Mouse (Mus musculus) 3T3-L1 (cell line): ENCODE measurements around the gene Fgfr1op2.
"Not testable (repeated sequence)": the region's sequence is repeated elsewhere in the genome, so short reads cannot be mapped to it uniquely, and the experiment has no call there.

Experiments used
- DNase-seq: peaks from one replicate; pipeline ENCODE4 v3.0.0-alpha.2; 2015; ENCODE audit warnings: low read depth, low spot score

Gene Fgfr1op2

DNA sequence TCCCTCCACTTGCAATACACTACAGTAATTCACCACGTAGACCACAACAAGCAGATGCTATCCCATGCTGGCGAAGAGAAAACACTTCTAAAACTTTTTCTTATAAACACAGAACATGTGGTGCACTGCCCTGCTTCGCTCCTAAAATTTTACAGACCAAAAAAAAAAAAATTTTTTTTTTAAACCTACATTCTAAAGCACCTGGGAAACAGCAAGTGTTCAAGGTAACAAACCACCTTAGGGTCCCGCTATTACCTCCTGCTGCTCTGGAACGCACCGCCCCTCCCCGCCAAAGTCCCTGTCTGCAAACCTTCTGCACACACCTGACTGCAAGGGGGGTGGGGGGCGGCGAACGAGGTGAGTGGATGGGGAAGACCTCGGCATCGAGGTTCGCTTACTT lies at the start of gene Fgfr1op2:
Gene Fgfr1op2, plus strand, starts transcription at position 301 of the 400 bp plus-strand sequence.
- DNase-seq, result peak; percentile 21

DNA sequence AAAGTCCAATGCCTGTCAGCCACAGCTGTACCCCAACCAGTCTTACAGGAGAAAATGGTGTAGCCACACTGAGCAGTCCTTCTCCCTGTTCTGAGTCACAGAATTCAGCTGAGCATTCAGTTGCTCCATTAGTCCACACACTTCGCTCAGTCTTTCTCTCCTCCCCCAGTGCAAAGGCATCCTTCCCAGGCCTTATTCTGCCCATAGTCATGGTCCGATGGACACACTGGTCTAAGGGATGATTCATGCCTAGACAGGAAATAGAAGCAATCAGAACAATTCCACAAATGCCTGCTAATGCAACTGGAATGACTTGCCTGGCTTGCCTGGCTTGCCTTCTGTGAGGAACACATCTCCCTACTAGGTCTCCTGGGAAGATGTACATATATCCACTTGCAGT lies 49.5 kb upstream of the Fgfr1op2 start:
- peak; percentile 89 for DNase-seq

DNA sequence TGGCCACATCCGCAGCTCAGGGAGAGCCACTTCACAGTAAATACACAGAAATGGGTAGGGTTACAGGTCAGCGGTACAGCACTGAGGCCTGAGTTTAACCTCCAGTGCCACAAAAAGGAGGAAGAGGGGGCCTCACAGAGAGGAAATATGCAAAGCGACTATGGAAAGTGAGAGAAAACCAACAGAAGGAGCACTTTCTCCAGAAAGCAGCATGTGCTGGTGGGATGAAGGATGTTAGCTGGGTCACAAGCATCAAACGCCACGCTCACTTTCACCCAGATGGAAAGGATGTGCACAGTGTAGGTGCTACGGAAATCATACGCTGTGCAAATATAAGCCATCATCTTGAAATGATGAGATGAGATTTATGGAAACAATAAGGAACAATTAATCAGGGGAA lies 46.6 kb upstream of the Fgfr1op2 start:
- no peak for DNase-seq

DNA sequence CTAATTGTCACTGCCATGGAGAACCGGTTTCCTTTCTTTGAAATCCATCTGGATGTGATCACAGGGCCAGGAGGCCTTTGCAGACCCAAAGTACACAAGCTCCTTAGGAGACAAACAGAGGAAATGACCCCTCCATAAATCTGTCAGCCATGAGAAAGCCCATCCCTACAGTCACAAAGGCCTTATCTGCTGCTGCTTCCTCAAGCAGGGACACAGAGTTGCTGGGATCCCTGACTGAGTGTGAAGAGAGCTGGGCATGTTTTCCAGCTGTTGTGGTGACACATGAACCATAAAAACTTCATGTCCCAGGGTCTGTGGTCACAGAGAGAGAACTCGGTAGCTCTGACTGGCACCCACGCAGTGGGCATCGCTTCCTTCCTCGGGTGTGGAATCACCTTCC lies 46.2 kb upstream of the Fgfr1op2 start:
- no peak for DNase-seq

DNA sequence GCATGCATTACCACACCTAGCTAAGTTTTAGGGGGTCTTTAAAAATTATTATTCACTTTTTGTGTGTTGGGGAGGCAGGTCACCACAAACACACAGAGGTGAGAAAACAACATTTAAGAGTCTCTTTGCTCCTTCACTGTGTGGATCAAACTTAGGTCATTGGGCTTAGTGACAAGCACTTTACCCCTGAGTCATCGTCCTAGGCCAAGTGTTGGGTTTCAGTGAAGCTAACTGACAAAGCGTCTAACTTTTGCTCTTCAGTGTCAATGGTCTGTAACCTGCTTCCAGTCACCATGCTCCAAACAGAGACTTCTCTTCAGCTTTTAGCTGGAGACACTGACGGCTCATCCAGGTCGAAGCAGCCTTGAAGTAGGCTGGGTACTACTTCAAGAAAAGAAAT lies 43.9 kb upstream of the Fgfr1op2 start:
- DNase-seq, result peak; percentile 55

DNA sequence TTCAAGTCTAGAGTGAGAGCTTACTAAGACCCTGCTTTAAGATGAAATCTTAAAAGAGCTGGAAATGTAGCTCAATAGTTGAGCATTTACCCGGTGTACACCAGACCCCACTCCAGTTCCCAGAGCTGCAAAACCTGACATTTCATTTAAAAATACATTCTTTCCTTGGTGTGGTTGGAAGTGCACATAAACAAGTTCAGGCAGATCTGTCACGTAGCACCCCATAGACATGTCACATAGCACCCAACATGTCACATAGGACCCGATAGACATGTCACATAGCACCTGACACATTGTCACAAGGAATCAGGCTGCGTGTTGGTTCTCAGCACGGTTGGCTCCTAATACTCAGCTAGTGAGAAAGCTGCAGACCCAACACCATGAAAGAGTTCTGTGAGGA lies 41.5 kb upstream of the Fgfr1op2 start:
- no peak for DNase-seq

DNA sequence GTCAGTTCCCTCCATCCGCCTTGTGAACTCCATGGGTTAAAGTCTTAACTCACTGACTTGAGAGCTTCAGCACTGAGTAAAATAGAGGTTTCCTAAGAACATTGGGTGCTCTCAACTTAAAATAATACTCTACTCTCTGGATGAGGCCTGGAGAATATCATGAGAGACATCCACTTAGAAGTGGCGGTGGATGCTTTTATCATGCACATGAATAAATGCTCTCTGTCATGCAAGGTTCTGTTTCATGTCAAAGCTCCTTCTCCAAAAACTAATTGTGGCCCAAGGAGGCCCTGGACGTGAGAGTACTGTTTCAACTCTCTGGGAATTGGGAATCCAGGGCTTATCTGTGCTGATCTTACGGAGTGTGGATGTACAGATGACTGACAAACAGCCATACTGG lies 39.9 kb upstream of the Fgfr1op2 start:
- no peak for DNase-seq

DNA sequence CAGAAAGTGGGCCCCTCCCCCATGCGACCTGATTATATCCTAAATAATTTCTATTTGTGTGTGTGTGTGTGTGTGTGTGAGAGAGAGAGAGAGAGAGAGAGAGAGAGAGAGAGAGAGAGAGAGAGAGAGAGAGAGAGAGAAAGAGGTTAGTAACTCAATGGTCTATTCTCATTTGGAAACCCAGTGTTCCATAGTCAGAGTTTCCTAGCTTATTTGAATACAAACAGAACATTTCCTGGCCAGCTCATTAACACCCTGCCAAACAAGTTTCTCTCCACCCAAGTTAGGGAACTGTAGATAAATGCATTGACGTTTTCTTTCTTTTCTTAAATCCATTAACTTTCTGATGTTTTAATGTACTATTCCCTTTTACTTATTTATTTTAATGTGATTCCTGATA lies 38.9 kb upstream of the Fgfr1op2 start:
- no peak for DNase-seq

DNA sequence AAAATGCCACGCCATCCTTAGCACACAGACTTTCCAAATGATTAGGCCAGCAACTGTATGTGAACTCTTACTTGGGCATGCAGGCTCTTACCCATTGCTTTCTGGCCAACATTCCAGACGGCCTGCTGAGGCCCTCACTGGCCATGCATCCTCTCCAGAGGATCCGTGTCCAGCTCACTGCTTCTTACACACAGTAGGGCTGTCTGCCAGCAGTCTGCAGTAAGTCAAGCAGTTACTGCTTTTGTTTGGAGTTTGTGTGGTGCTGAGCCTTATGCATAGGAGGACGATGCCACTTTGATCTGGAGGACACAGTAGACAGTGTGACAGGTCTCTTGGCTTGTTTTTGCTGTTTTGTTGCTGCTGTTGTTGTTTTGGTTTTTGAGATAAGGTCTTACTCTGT lies 38.3 kb upstream of the Fgfr1op2 start:
- peak; percentile 30 for DNase-seq

DNA sequence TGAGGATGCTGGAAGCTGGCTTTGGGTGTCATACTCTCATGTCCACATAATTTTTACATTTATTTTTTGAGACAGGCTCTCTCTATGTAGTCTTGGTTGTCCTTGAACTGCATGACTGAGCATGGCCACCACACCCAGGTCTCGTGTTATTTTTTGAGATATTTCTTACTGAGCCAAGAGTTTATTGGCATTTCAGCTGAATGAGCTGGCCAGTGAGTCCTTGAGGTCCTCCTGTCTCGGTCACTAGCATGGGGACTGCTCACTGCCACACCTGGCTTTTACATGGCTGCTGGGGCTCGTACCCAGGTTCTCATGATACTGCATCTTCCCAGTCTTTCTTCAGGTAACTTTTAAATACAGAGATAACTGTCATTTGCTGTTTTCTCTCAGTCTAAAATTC lies 36.6 kb upstream of the Fgfr1op2 start:
- DNase-seq, result no peak

DNA sequence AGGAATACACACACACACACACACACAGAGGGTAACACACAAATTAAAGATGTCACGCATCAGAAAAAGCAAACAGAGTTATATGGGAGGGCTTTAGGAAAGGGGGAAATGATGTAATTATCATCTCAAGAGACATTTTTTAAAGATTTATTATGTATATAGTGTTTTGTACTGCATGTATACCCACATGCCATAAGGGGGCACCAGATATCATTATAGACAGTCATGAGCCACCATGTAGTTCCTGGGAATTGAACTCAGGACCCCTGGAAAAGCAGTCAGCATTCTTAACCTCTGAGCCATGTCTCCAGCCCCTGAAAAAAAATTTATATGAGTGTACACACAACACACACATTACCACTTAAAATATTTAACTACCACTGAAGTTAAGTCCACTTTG lies 32.4 kb upstream of the Fgfr1op2 start:
- DNase-seq, result peak; percentile 59

DNA sequence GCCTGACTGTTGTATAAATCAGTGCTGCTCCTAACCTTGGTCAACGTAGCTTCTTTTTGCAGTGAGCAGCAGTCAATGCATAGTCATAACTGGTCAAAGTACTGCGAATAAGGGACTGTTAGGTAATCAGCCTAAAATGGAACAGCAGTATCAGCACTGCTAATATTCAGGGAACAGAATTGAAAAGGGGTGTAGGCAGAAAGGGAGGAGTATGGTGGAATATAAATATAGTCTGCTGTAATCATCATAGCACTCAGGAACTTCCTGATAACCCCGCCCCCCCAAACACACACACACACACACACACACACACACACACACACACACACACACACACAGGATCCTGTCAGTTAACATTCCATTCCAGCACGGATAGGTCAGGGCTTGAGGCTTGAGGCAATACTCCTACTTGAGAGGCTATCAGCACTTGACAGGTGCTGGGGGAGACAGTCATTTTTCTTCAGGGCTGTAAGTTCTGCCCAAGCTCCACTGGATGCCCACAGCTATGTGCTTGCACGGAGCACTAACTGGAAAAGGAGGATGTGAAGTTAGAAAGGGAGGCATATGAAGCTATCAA lies 31.6 kb upstream of the Fgfr1op2 start:
- no peak for DNase-seq

DNA sequence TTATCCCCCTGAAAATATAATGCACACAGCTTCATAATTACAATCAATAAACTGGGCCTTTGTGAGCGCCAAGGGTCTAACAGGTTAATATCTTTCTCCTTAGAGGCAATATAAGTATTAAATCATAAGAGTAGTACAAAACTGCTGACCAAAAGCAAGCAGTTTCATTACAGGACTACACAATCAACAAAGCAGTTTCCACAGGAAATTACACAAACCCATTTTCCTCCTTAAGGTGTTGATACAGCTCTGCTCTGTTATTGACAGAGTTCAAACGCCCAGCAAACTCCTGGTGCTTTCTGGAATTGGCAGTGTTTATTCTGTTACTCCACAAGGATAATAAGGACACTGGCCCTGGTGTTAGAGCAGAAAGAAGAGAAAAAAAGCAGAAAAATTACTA lies 26.6 kb upstream of the Fgfr1op2 start:
- no peak for DNase-seq

DNA sequence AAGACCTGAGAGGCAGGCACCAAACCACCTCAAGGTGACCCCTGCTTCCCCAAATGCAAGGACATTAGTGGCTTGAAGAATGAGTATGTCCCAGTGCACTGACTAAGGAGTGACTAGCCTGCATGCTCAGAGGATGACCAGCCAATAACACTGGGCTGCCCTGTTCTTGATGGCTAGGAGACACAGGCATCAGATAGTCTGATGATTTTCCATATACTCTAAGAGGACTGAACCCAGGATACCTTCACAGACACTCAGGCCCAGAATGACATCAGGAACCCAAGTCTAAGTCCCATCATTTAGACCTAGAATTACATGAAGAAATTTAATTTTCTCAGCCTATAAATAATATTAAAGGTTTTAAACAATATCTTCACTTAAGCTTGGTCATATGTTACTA lies 25.7 kb upstream of the Fgfr1op2 start:
- DNase-seq, result no peak

DNA sequence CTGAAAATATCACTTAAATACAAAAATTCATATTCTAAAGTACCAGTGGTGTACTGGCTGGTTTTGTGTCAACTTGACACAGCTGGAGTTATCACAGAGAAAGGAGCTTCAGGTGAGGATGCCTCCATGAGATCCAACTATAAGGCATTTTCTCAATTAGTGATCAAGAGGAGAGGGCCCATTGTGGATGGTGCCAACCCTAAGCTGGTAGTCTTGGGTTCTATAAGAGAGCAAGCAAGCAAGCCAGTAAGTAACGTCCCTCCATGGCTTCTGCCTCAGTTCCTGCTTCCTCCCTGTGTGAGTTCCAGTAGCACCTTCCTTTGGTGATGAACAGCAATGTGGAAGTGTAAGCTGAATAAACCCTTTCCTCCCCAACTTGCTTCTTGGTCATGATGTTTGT lies 14.5 kb upstream of the Fgfr1op2 start:
- DNase-seq, result not testable (repeated sequence)

DNA sequence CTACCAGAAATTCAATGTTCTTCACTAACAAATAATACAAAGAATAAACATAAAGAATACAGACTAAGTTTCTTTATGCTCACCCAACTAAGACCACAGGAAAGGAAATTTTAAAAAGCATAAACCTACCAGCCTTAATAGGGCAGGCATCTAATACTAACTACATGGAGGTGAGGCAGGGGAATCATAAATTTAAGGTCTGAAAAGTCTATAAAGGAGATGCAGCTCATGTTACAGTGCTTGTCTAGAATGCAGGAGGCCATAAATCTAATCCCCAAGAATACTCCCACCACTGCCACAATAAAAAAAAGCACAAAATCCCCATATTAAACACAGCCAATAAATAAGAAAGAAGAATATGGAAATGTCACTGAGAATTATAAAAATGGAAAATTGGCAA lies 4.9 kb upstream of the Fgfr1op2 start:
- DNase-seq, result no peak

DNA sequence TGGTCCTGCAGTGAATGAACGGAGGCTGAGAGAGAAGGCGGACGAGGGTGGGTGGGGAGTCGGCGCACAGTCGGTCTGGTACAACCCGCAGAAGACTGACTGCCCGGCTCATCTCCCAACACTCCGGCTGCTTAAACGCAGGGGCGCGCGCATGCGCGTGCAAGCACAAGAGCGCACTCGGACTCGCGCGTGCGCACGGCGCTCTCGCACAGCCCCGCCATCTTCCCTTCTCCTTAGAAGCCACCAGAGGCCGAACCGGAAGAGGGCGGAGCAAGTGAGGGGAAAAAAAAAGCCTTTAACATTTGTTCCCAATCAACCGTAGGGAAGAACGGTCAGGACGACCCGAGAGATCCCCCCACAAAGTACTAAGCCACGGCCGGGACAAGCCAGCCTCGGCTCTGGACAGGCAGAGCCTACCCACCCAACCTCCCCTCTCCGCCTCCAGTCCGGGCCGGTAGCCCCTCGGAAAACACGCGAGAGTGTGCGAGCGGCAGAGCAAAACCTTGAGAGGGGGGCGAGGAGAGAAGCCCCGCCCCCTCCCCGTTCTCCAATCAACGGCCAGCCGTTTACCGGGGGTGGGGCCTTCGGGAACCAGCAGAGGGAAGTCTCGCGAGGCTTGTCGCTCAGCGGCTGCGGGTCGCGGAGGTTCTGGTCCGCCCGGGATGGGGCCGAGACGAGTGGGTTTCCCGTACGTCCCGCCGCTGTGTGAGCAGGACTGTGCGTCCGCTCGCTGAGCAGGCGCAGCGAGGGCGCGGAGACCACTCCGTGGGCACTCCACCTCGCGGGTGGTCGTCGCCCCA lies 507 bp downstream of the Fgfr1op2 start, which contains the start of gene Ints13:
Gene Ints13, minus strand, starts transcription at position 526 of the 800 bp plus-strand sequence.
- DNase-seq, result peak; percentile 99

DNA sequence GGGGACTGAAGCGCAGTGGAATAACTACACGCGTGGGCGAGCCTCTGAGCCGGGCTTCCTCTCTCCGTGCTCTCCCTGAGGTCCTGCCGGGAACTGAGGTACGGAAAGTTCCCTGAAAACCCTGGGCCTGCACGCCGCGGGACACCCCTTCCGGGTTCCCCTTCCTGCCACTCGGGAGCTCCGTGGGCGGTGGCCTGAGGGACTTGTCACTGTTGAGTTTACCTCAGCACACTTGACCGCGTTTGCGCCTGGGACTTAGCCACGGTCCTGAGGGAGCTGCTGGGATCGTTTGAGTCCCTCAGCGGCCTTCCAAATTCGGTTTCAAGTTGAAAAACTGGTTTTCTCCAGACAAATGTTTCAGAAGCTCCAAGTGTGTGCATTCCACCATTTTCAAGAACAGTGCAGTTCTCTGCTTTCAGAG lies 1.1 kb downstream of the Fgfr1op2 start:
- peak; percentile 72 for DNase-seq

DNA sequence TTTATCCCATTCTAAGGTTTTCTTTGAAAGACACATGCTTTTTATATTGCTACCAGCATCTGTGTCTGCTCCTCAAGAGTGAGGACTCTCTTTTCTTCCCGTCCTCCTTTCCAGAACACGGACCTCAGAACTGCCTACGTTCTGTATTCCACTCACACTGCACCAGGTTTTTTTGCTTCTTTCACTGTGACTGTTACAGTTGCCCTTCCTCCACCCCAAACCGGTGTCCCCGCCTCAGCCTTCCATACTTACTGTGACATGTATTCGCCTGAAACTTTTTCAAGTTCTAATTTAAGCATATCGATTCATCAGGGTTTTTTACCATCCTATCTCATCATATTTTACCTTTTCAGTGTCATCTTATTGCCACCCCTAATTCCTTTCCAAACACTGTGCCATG lies 1.6 kb downstream of the Fgfr1op2 start:
- DNase-seq, result peak; percentile 58

DNA sequence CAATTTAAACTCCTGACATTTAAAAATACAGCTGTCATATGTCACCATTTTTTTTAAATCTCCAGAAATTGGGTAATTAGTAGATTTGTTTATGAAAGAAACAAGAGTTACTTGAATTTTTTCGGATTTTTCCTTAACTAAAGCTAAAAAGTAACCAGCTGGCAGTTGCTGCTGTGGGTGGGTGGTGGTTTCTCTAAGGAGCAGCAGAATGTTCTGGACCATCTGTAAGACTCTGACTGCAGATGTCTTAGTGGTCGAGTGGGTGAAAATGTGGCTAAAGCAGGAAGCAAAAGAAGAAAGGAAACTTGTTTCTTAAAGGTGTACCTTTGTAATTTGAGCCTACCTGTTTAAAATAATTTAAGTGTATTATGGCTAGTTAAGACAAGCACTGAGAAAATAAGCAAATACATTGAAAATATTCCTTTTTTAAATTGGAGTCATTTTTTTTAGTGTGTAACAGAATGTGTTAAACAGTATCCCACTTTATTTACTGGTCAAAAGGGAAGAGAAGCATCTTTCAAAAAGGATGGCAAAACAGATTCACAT lies 3.5 kb downstream of the Fgfr1op2 start:
- DNase-seq, result no peak

DNA sequence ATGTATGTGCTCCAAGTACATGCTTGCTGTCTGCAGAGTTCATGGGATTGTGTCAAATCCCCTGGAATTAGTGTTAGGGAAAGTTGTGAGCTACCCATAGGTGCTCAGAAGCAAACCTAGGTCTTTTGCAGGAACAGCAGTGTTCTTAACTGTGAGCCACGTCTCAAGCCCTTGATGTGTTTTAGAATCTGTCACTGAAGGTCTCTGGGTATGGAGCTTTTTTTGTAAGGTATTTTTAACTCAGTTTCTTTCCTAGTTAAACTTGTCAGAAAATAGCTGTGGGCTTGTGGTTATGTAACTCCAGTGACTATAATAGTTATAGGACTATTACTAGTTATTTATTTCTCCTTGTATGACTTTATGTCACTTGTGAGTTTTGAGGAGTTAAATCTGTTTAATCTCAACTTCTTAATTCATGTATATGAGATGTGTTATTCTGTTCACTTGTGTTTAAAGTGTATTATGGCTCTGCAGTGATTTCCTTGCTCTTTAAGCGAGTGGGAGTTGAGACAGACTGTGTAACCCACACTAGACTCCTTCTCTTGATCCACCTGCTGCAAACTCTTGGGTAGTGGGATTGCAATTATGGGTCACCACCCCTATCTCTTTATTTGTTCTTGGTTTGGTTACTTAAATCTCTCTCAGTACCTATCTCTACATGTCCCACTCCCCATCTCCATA lies 6.5 kb downstream of the Fgfr1op2 start:
- no peak for DNase-seq

DNA sequence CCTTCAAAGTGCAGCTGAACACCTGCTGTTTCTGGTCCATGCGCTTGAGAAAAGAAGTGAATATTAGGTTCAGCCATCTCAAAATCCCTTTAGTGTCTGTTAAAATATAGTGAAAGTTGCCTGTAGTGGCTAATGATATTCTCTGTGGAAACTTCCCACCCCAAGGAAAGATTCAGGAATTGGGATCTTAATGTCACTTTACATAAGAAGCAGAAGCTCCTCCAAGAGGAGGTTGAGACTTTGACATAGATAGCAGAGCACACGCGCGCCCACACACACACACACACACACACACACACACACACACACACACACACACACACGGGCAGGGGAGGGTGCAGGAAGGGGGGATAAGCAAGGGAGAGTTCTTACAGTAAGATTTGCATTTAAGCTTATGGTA lies 8.1 kb downstream of the Fgfr1op2 start:
- DNase-seq, result no peak

DNA sequence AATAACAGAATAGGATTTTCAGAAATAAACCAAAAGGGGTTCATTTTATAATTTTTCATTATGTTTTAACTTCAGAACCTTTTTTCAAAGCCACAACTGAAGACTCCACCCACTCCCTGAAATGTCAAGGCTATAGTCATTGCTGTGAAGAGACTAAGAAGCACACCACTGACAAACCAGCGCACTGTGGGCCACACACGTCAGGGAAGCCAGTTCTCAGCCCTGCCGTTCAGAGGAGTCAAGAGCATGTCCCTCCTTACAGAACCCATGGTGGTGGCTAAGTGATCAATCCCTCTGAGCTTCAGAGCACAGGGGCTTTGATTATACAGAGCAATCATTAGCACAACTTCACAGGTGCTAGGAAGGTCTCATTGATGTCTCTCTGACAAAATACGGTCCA lies 25.6 kb downstream of the Fgfr1op2 start:
- no peak for DNase-seq
